Mouse (Mus musculus): ENCODE measurements around the gene Slc22a22. TPM values are rescaled to one million over a fixed set of nuclear protein-coding genes. Genes with fewer than 3 reads are reported as not detected.

Gene Slc22a22
- polyA plus RNA-seq (2015; fragmentation: Nextera tagmentation; extraction: Ambion mirVana) = 0.14 TPM in 1 of 2 replicates, not detected in the other

DNA sequence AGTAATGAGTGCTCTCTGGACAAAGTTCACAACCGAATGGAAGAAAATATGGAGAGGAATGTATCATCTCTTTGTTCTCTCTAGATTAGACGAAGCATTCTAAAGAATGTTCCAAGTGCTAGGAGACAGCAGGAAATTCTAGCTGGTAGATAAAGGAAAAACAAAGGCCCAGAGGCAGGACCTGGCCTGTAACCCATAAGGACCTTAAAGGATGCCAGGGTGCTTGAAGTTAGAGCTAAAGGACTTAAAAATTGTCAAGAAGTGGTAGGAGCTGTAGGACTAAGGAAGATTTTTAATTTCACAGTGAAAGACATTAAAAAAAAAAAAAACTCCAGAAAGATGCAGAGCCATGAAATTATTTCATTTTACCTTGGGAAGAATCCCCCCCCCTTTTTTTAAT, at the start of gene Slc22a22:
Slc22a22 (minus strand) TSS at position 101 of the 400 bp plus-strand sequence.
- no peak for ATAC-seq (ENCODE audit: insufficient number of reproducible peaks, low FRiP score, low TSS enrichment, low read depth)
- no peaks in the 10 kb centered on the region for H3K27me3 ChIP-seq
- H3K36me3 ChIP-seq = no peaks in the 10 kb centered on the region
- H3K9me3 ChIP-seq = no peaks in the 10 kb centered on the region
- 69% methylated on average over 2 of the region's 2 CpGs for WGBS
- H3K4me3 ChIP-seq = no peak within 1 kb of the TSS
- no peak within 1 kb of the TSS for H3K9ac ChIP-seq
- H3K4me2 ChIP-seq = no peak within 1 kb of the TSS
- H3K27ac ChIP-seq = no peak within 1 kb of the TSS
- no peaks in the 10 kb centered on the region for H3K4me1 ChIP-seq

DNA sequence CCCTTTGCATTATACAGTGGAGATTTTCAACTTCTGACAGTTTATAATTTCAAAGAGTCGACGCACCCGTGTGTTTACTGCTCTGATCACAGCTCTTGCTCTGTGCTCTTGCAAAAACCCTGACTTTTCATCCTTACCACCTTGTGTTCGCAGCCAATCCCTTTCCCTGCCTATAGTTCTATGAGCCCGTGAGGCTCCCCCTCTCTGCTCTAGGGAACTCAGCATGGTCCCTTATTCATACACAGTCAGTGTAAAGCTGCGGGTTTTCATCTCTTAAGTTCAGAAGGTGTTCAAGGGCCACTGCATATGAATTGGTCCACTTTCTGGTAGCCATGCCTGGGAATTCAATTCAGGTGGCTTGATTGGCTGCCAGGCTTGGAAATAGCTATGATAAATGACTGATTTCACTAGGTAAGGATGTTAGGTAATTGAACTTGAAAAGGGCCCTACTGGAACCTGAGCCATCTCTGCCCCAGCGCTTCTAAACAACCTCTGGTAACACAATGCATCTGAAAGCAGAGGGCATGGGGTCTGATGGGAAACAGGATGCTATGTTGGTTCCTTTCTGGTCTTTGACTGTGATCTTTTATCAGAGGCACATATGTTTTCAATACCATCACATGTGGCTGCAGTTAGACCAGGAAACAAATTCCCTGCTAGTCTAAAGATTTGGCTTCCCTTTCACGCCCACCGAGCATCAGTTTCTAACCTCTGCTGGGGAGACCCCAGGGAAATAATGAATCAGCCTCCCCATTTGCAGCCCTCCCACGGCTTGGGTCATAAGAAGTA, 46.3 kb upstream of the Slc22a22 start:
- no peaks in the 10 kb centered on the region for H3K27me3 ChIP-seq
- no peak overlapping the region for H3K27ac ChIP-seq
- H3K9ac ChIP-seq = no peak overlapping the region
- no peaks in the 10 kb centered on the region for H3K9me3 ChIP-seq
- ATAC-seq (ENCODE audit: insufficient number of reproducible peaks, low FRiP score, low TSS enrichment, low read depth) = no peak
- no peak overlapping the region for H3K4me2 ChIP-seq
- no peaks in the 10 kb centered on the region for H3K36me3 ChIP-seq
- H3K4me3 ChIP-seq = no peak overlapping the region
- WGBS = 46% methylated on average over 10 of the region's 10 CpGs
- H3K4me1 ChIP-seq = peaks cover 8% of the 10 kb centered on the region; the same call in 1 of the 2 replicates

DNA sequence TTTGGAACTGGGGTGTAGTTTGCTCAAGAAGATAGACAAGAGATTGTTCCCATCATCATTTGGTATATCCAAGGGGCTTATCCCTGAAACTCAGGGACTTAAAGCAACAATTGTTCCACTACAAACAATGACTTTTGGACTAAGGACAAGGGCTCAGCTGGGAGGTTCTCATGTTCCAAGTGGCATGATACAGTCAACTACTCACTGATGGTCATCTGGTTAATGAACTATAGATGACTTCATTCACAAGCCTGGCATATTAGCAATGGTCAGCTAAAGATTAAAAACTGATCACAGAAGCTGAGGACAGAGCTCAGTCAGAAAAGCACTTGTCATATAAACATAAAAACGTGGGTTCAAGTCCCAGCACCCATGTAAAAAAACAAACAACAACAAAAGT, 44.7 kb upstream of the Slc22a22 start:
- no peaks in the 10 kb centered on the region for H3K36me3 ChIP-seq
- ATAC-seq (ENCODE audit: insufficient number of reproducible peaks, low FRiP score, low TSS enrichment, low read depth) = no peak
- H3K27me3 ChIP-seq = no peaks in the 10 kb centered on the region
- 73% methylated on average over 1 of the region's 1 CpGs for WGBS
- H3K4me3 ChIP-seq = no peak overlapping the region
- H3K9me3 ChIP-seq = no peaks in the 10 kb centered on the region
- H3K4me2 ChIP-seq = no peak overlapping the region
- H3K27ac ChIP-seq = no peak overlapping the region
- H3K9ac ChIP-seq = no peak overlapping the region
- H3K4me1 ChIP-seq = peaks cover 8% of the 10 kb centered on the region; the same call in 1 of the 2 replicates

DNA sequence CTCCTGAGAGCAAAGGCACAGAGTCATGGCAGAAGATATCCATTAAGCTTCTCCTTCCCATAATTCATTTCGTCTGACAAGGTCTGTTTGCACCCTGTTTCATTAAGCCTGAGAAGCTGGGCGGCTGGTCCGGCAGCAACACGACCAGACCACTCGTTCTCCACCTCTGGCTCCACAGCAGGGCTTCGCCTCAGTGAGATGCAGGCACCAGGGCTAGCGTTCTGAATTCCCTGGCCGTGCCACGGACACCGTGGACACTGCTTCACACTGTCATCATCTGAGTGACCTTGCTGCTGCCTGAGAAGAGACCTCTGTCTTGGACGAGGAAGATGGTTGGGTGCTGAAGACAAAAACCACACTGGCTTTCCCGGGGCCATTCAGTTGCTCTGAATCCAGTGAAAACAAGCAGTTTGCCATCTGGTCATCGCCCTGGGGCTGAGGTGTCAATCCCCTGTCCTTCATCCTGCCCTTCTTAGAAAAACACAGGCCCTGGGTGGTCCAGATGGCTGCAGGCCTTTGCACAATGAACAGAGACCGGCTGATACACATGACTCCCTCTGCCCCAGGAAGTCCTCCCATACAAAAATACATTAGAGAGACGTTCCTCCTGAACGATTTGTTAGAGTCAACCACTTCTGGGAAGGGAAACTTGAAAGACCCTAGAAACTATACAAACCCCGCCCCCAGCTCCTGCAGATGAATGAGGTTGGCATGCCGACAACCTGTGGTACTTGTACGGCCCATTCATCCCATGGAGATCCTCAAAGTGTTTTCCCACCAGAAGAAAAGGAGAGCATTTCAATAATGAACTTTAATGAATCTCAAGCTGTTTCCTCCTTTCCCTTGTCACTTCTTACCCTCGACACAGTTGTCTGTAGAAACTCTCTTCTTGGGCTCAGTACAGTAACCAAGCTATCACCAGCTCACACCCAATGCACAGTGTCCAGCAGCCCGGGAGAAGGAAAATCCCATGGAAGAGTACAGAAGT, 32.1 kb upstream of the Slc22a22 start:
- Histone ChIP-seq H3K9me3 (no peaks in the 10 kb centered on the region), H3K4me2 (no peak overlapping the region), H3K9ac (no peak overlapping the region), H3K27me3 (no peaks in the 10 kb centered on the region), H3K4me1 (peaks cover 5% of the 10 kb centered on the region; the same call in 1 of the 2 replicates), H3K27ac (no peak overlapping the region), H3K4me3 (no peak overlapping the region), H3K36me3 (no peaks in the 10 kb centered on the region)
- no peak for ATAC-seq (ENCODE audit: insufficient number of reproducible peaks, low FRiP score, low TSS enrichment, low read depth)
- 43% methylated on average over 21 of the region's 21 CpGs for WGBS

DNA sequence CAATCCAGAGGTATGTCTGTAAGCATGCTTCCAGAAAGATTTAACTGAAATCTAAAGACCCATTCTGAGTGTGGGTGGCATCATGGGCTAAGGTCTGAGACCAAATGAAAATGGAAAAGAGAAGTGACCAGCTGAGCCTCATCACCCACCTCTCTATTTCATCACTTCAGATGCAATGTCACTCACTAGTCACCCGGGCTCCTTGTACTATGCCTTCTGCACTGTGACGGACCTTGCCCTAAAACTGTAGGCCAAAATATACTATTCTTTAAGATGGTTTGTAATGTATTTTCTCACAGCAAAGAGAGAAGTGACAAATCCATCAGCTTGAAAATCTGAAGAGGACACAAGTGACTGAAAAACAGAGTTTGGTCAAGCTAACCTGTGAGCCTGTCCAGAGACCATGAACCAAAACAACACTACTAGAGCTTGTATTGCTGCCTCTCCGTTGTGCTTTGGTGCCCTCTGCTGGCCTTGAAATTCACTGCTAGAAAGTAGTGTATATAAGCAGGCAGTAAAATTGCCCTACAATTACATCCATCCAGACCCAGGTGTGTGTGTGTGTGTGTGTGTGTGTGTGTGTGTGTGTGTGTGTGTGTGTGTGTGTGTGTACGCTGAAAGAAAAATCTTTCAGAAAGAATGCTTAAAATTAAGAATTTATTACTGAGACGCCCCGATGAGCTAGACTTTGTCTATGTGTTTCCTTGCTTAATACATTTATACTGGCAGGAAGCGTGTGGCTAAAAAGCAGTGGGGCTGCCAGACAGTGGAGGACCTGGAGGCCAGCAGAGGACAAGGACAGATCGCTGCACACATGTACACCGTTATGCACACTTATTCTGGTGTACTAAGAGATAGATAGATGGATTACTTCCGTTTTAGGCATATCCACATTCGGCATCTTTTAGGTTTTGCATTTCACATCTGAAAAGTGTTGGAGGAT, 31.1 kb upstream of the Slc22a22 start:
- H3K27me3 ChIP-seq = no peaks in the 10 kb centered on the region
- H3K9me3 ChIP-seq = no peaks in the 10 kb centered on the region
- no peaks in the 10 kb centered on the region for H3K36me3 ChIP-seq
- H3K4me1 ChIP-seq = peaks cover 10% of the 10 kb centered on the region; the same call in 1 of the 2 replicates
- WGBS = 55% methylated on average over 11 of the region's 11 CpGs
- H3K9ac ChIP-seq = no peak overlapping the region
- no peak overlapping the region for H3K4me3 ChIP-seq
- no peak for ATAC-seq (ENCODE audit: insufficient number of reproducible peaks, low FRiP score, low TSS enrichment, low read depth)
- H3K27ac ChIP-seq = no peak overlapping the region
- H3K4me2 ChIP-seq = no peak overlapping the region

DNA sequence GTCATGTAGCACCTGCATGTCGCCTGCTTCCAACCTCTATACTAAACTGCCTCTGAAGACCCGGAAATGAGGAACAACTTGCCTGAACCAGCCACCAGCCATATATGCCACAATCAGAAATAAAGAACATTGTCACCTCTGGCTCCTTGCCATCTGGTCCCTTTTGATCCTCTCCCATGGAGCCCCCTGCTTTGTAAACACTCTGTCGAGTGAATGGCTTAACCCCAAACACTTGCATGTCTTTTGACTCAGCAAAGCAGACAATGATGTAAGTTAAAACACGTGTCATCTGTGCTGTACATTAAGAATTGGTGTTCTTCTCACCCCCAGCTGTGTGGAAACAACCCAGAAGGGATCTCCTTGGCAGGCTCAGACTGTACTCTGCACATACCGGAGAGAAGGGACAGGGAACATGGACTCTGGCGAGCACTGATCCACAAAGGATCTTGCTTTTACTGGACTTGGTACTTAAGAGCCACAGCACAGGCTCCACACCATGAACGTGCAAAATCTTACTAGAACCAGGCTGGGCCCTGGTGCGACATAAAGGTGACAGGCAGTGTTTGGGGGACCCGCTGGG, 26.8 kb upstream of the Slc22a22 start:
- no peak overlapping the region for H3K27ac ChIP-seq
- H3K4me2 ChIP-seq = no peak overlapping the region
- peaks cover 7% of the 10 kb centered on the region; the same call in 1 of the 2 replicates for H3K4me1 ChIP-seq
- H3K9ac ChIP-seq = no peak overlapping the region
- no peak for ATAC-seq (ENCODE audit: insufficient number of reproducible peaks, low FRiP score, low TSS enrichment, low read depth)
- 43% methylated on average over 9 of the region's 9 CpGs for WGBS
- no peaks in the 10 kb centered on the region for H3K36me3 ChIP-seq
- no peaks in the 10 kb centered on the region for H3K27me3 ChIP-seq
- H3K4me3 ChIP-seq = no peak overlapping the region
- H3K9me3 ChIP-seq = no peaks in the 10 kb centered on the region

DNA sequence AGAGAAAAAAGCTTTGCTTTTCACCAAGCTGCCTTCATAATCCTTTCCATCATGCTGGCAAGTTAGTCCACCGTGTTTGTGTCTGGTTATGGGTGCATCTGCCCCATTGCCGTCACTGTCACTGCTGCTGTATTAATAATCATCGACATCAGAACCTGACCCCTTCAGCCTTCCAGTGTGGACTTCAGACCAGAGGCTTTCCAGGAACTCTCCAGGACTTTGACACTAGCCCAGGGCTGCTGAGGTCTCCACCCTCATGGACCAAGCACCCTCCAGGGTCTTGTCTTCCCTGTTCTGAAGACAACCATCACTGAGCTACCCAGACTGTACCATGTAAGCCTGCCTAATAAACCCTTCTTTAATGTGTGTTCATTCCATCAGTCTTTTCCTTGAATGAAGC, 26.2 kb upstream of the Slc22a22 start:
- H3K27me3 ChIP-seq = no peaks in the 10 kb centered on the region
- WGBS = 86% methylated on average over 3 of the region's 3 CpGs
- H3K4me3 ChIP-seq = no peak overlapping the region
- H3K27ac ChIP-seq = no peak overlapping the region
- H3K4me2 ChIP-seq = no peak overlapping the region
- no peak overlapping the region for H3K9ac ChIP-seq
- 0 out of 2 replicates have a peak, but pooled peaks cover 7% of the 10 kb centered on the region for H3K4me1 ChIP-seq
- H3K36me3 ChIP-seq = no peaks in the 10 kb centered on the region
- no peak for ATAC-seq (ENCODE audit: insufficient number of reproducible peaks, low FRiP score, low TSS enrichment, low read depth)
- H3K9me3 ChIP-seq = no peaks in the 10 kb centered on the region

DNA sequence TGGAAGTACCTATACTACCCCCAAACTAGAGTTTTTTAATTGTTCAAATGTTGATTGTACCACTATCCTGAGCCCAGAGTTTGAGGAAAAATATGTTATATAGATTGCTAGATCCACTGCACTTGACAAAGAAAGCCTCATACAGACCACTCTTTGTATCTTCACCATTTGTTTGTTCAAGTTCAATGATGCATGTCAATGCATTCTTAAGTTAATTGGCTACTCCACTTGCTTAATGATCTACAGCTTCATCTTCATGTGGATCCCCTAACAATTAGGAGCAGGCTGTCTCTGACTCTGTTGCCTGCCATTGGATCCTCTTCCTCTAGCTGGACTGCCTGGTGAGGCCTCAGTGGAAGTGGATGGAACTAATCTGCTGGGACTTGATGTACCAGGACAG, 24.1 kb upstream of the Slc22a22 start:
- H3K36me3 ChIP-seq = no peaks in the 10 kb centered on the region
- no peaks in the 10 kb centered on the region for H3K9me3 ChIP-seq
- no peak overlapping the region for H3K4me2 ChIP-seq
- no peak overlapping the region for H3K4me3 ChIP-seq
- no peaks in the 10 kb centered on the region for H3K27me3 ChIP-seq
- H3K4me1 ChIP-seq = 0 out of 2 replicates have a peak, but pooled peaks cover 7% of the 10 kb centered on the region
- no peak overlapping the region for H3K9ac ChIP-seq
- ATAC-seq (ENCODE audit: insufficient number of reproducible peaks, low FRiP score, low TSS enrichment, low read depth) = no peak
- no peak overlapping the region for H3K27ac ChIP-seq

DNA sequence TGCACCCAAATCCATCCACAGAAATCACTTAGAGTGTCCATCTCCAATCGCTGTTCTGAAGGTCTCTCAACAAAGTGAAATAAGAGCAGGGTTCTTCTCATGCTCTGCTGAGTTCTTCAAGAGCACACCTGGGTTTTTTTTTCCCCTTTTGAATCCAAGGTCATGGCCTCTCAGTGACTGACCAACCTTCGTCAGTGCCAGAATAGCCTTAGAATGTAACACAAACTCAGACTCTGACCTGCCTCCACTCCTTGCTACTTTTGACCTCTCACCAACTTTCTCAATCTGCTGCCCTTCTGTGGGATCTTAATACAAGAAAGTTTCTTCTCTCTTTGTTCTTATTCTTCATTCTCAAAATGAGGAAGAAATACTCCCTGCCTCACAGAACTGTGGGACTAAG, 18.7 kb upstream of the Slc22a22 start:
- no peaks in the 10 kb centered on the region for H3K4me1 ChIP-seq
- no peak overlapping the region for H3K4me3 ChIP-seq
- ATAC-seq (ENCODE audit: insufficient number of reproducible peaks, low FRiP score, low TSS enrichment, low read depth) = no peak
- H3K9me3 ChIP-seq = no peaks in the 10 kb centered on the region
- no peak overlapping the region for H3K27ac ChIP-seq
- no peaks in the 10 kb centered on the region for H3K36me3 ChIP-seq
- H3K9ac ChIP-seq = no peak overlapping the region
- no peak overlapping the region for H3K4me2 ChIP-seq
- H3K27me3 ChIP-seq = no peaks in the 10 kb centered on the region
- WGBS = 89% methylated on average over 2 of the region's 2 CpGs

DNA sequence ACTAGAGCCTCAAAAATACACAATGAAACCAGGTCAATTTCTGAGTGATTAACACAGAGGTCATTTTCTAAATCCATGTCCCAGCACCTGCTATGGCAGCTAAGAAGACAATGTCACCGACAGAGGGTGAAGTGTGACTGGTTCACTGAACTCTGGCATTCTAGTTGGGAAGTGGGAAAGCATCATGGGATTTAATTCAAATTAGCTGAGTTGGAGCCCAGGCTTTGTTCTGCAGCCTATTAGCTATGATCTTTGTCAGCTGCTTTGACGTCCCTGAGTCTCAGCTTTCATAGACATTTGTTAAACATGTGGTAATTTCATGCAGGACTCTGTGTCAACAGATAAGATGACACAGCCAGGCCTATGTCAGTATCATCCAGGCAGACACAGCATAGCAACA, 5.1 kb upstream of the Slc22a22 start:
- Histone ChIP-seq H3K36me3 (no peaks in the 10 kb centered on the region), H3K4me3 (no peak overlapping the region), H3K27ac (no peak overlapping the region), H3K9me3 (no peaks in the 10 kb centered on the region), H3K9ac (no peak overlapping the region), H3K4me2 (no peak overlapping the region), H3K27me3 (no peaks in the 10 kb centered on the region), H3K4me1 (no peaks in the 10 kb centered on the region)
- no peak for ATAC-seq (ENCODE audit: insufficient number of reproducible peaks, low FRiP score, low TSS enrichment, low read depth)
- WGBS = 58% methylated on average over 2 of the region's 2 CpGs

DNA sequence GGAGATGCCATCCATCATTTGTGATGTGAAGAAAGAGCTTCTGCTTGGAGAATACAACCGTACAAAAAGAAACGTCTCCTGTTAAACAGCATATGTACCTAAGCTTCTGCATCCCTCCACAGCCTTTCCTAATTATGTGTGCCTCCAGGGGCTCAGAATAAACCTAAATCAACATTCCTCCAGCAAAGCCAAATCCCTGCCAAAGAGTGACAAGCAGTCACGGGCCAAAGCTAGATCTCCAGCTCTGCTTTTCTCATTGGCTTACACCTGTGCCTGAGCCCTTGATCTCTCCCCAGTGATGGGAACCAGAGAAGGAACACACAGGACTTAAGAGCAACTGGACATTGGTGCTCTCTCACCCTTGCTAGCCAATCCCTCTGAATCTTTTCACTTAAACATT, 5.8 kb downstream of the Slc22a22 start:
- Histone ChIP-seq H3K9ac (no peak overlapping the region), H3K4me2 (no peak overlapping the region), H3K27me3 (no peaks in the 10 kb centered on the region), H3K9me3 (no peaks in the 10 kb centered on the region), H3K4me3 (no peak overlapping the region), H3K36me3 (no peaks in the 10 kb centered on the region), H3K27ac (no peak overlapping the region), H3K4me1 (no peaks in the 10 kb centered on the region)
- 12% methylated on average over 3 of the region's 3 CpGs for WGBS
- no peak for ATAC-seq (ENCODE audit: insufficient number of reproducible peaks, low FRiP score, low TSS enrichment, low read depth)

All from limb, embryonic 15.5 days (tissue).